Mouse (Mus musculus) midbrain, embryonic 16.5 days (tissue): ENCODE measurements around the gene Rgs7bp. TPM values are rescaled to one million over a fixed set of nuclear protein-coding genes. Genes with fewer than 3 reads are reported as not detected.
A peak's percentile ranks its signal among the peaks of the same experiment; 100 is the strongest.

Source experiments
- ATAC-seq: fragments of 200-750 bp; cut with Nextera tagmentation; 2 replicates; pipeline ENCODE4 v1.8.0; 2017; ENCODE audit warnings: moderate TSS enrichment
- H3K27ac ChIP-seq: fragments of 300-500 bp; sonication (generic); 2 replicates; pipeline ENCODE4 v1.5.1; 2014; ENCODE audit warnings: mild to moderate bottlenecking, low read length, mixed read lengths
- H3K27me3 ChIP-seq: fragments of 300-500 bp; sonication (generic); 2 replicates; pipeline ENCODE4 v1.6.1; 2014; ENCODE audit warnings: low read depth, low read length, mixed read lengths; ENCODE audit not compliant: control insufficient read depth, insufficient read depth
- H3K36me3 ChIP-seq: fragments of 300-500 bp; sonication (generic); 2 replicates; pipeline ENCODE4 v1.6.1; 2014; ENCODE audit warnings: mild to moderate bottlenecking, low read length, moderate library complexity, mixed read lengths; ENCODE audit not compliant: control insufficient read depth, insufficient read depth
- H3K4me1 ChIP-seq: fragments of 300-500 bp; sonication (generic); 2 replicates; pipeline ENCODE4 v1.6.1; 2014; ENCODE audit warnings: mild to moderate bottlenecking, low read length, mixed read lengths; ENCODE audit not compliant: control insufficient read depth, insufficient read depth
- H3K4me2 ChIP-seq: fragments of 300-500 bp; sonication (generic); 2 replicates; pipeline ENCODE4 v1.6.1; 2014; ENCODE audit warnings: mild to moderate bottlenecking, low read length, mixed read lengths
- H3K4me3 ChIP-seq: fragments of 300-500 bp; sonication (generic); 2 replicates; pipeline ENCODE4 v1.5.1; 2014; ENCODE audit warnings: low read depth, mild to moderate bottlenecking, low read length, moderate library complexity, mixed read lengths
- H3K9ac ChIP-seq: fragments of 300-500 bp; sonication (generic); 2 replicates; pipeline ENCODE4 v1.6.1; 2014; ENCODE audit warnings: low read depth, low read length, mixed read lengths
- H3K9me3 ChIP-seq: fragments of 300-500 bp; sonication (generic); replicated peaks from 2 replicates; pipeline ENCODE4 v1.6.1; 2014; ENCODE audit warnings: mild to moderate bottlenecking, low read length, mixed read lengths; ENCODE audit not compliant: control insufficient read depth, poor library complexity, severe bottlenecking
- WGBS: fragments of 180-500 bp; shearing (Covaris S2); extraction: QIAGEN DNeasy Blood & Tissue Kit; methylation state at CpG from one replicate; pipeline ENCODE4 v1.1.7; 2014; 5-methylcytosine and 5-hydroxymethylcytosine counted together
- polyA plus RNA-seq: library from polyadenylated mRNA; unstranded; fragments of >200 nt; fragmentation: Nextera tagmentation; extraction: Ambion mirVana; gene quantifications from 2 replicates; pipeline ENCODE4 v1.2.1, GENCODE M21; 2015

Rgs7bp gene
- polyA plus RNA-seq, 1 experiment from 2014 or later = 5.8 TPM

- H3K27me3 ChIP-seq = no peaks in the 10 kb centered on the region
- H3K4me2 ChIP-seq = no peak overlapping the region
- 0 out of 2 replicates have a peak, but pooled peaks have one; percentile 36 for ATAC-seq
- H3K4me3 ChIP-seq = no peak overlapping the region
- WGBS = 72% methylated on average over 14 of the region's 14 CpGs
- no peaks in the 10 kb centered on the region for H3K9me3 ChIP-seq
- no peak overlapping the region for H3K9ac ChIP-seq
- no peak overlapping the region for H3K27ac ChIP-seq
- peaks cover 7% of the 10 kb centered on the region for H3K4me1 ChIP-seq
- H3K36me3 ChIP-seq = no peaks in the 10 kb centered on the region
Measured at GRCm38 (mm10) chr13:104960951-104961715, 93.6 kb downstream of the Rgs7bp start.

GRCm38 (mm10) chr13:104960206-104960928 is 94.4 kb downstream of the Rgs7bp start:
- 78% methylated on average over 7 of the region's 7 CpGs for WGBS
- 0 out of 2 replicates have a peak, but pooled peaks have one; percentile 30 for ATAC-seq
- no peak overlapping the region for H3K4me3 ChIP-seq
- peaks cover 7% of the 10 kb centered on the region for H3K4me1 ChIP-seq
- H3K9ac ChIP-seq = no peak overlapping the region
- H3K27me3 ChIP-seq = no peaks in the 10 kb centered on the region
- no peaks in the 10 kb centered on the region for H3K9me3 ChIP-seq
- H3K27ac ChIP-seq = peak overlapping the region; percentile 18; the same call in 1 of the 2 replicates
- H3K36me3 ChIP-seq = no peaks in the 10 kb centered on the region
- H3K4me2 ChIP-seq = no peak overlapping the region

- H3K27me3 ChIP-seq = no peaks in the 10 kb centered on the region
- H3K27ac ChIP-seq = no peak overlapping the region
- no peak overlapping the region for H3K4me3 ChIP-seq
- H3K9me3 ChIP-seq = no peaks in the 10 kb centered on the region
- no peak overlapping the region for H3K4me2 ChIP-seq
- WGBS = 70% methylated on average over 4 of the region's 4 CpGs
- no peaks in the 10 kb centered on the region for H3K36me3 ChIP-seq
- ATAC-seq = no peak
- no peak overlapping the region for H3K9ac ChIP-seq
- H3K4me1 ChIP-seq = peaks cover 7% of the 10 kb centered on the region
Measured at GRCm38 (mm10) chr13:104959733-104960132, 95.0 kb downstream of the Rgs7bp start.

- peak overlapping the region; percentile 45 for H3K4me2 ChIP-seq
- H3K9ac ChIP-seq = no peak overlapping the region; the same call in 1 of the 2 replicates
- peaks cover 3% of the 10 kb centered on the region; the same call in 1 of the 2 replicates for H3K4me1 ChIP-seq
- no peak overlapping the region for H3K4me3 ChIP-seq
- no peaks in the 10 kb centered on the region for H3K9me3 ChIP-seq
- WGBS = 0% methylated on average over 7 of the region's 7 CpGs
- ATAC-seq = peak; percentile 88
- H3K36me3 ChIP-seq = no peaks in the 10 kb centered on the region
- no peaks in the 10 kb centered on the region for H3K27me3 ChIP-seq
- H3K27ac ChIP-seq = no peak overlapping the region
Measured at GRCm38 (mm10) chr13:104947958-104948357, 106.8 kb downstream of the Rgs7bp start.

GRCm38 (mm10) chr13:104940483-104940882 is 114.2 kb downstream of the Rgs7bp start:
- H3K4me2 ChIP-seq = no peak overlapping the region
- no peak overlapping the region for H3K9ac ChIP-seq
- no peak overlapping the region for H3K4me3 ChIP-seq
- no peaks in the 10 kb centered on the region for H3K9me3 ChIP-seq
- peaks cover 3% of the 10 kb centered on the region for H3K4me1 ChIP-seq
- H3K27ac ChIP-seq = no peak overlapping the region
- ATAC-seq = no peak
- 98% methylated on average over 8 of the region's 8 CpGs for WGBS
- no peaks in the 10 kb centered on the region for H3K27me3 ChIP-seq
- H3K36me3 ChIP-seq = no peaks in the 10 kb centered on the region

- Histone ChIP-seq H3K4me1 (peaks cover 3% of the 10 kb centered on the region), H3K36me3 (no peaks in the 10 kb centered on the region), H3K9ac (no peak overlapping the region), H3K4me3 (no peak overlapping the region), H3K27ac (no peak overlapping the region), H3K9me3 (no peaks in the 10 kb centered on the region), H3K4me2 (no peak overlapping the region), H3K27me3 (no peaks in the 10 kb centered on the region)
- ATAC-seq = no peak
- 3% methylated on average over 4 of the region's 4 CpGs for WGBS
Measured at GRCm38 (mm10) chr13:104939856-104940255, 114.9 kb downstream of the Rgs7bp start.

- H3K9me3 ChIP-seq = no peaks in the 10 kb centered on the region
- H3K27me3 ChIP-seq = no peaks in the 10 kb centered on the region
- no peak for ATAC-seq
- no peak overlapping the region for H3K4me2 ChIP-seq
- no peak overlapping the region for H3K27ac ChIP-seq
- 70% methylated on average over 13 of the region's 13 CpGs for WGBS
- no peaks in the 10 kb centered on the region for H3K36me3 ChIP-seq
- peaks cover 3% of the 10 kb centered on the region for H3K4me1 ChIP-seq
- no peak overlapping the region for H3K4me3 ChIP-seq
- no peak overlapping the region for H3K9ac ChIP-seq
Measured at GRCm38 (mm10) chr13:104938966-104939593, 115.7 kb downstream of the Rgs7bp start.

GRCm38 (mm10) chr13:104937759-104938158 is 117.0 kb downstream of the Rgs7bp start:
- Histone ChIP-seq H3K27ac (no peak overlapping the region), H3K4me2 (peak overlapping the region; percentile 49), H3K4me3 (peak overlapping the region; percentile 10), H3K27me3 (no peaks in the 10 kb centered on the region), H3K4me1 (peaks cover 3% of the 10 kb centered on the region), H3K9ac (peak overlapping the region; percentile 26; the same call in 1 of the 2 replicates), H3K36me3 (no peaks in the 10 kb centered on the region), H3K9me3 (no peaks in the 10 kb centered on the region)
- no peak for ATAC-seq
- 34% methylated on average over 5 of the region's 6 CpGs for WGBS
